Mouse (Mus musculus) MEL (cell line): ENCODE data around the gene Stk40. TPM values are rescaled to one million over a fixed set of nuclear protein-coding genes. Genes with fewer than 3 reads are reported as not detected.

Experiments used
- DNase-seq: peaks from one replicate; pipeline ENCODE4 v3.0.0; 2011; ENCODE audit warnings: low read depth, low spot score
- H3K27ac ChIP-seq: 2 replicates; pipeline ENCODE4 v1.5.1; 2012; ENCODE audit warnings: low read depth, mild to moderate bottlenecking, control low read depth, low read length, moderate library complexity; ENCODE audit not compliant: control insufficient read depth
- H3K27me3 ChIP-seq, 2 experiments: fragments of 150-350 bp in 1 of 2; sonication (generic) in 1 of 2; 2 replicates each; pipeline ENCODE4 v1.6.1; 2012; ENCODE audit warnings: low read length in 2 of 2, mild to moderate bottlenecking in 2 of 2, improper control_type of control experiment in 1 of 2, moderate library complexity in 1 of 2; ENCODE audit not compliant: insufficient read depth in 2 of 2, control insufficient read depth in 1 of 2
- H3K36me3 ChIP-seq, 2 experiments: 2 replicates each; pipeline ENCODE4 v1.6.1; 2012 to 2014; ENCODE audit warnings: low read length in 2 of 2, improper control_type of control experiment in 1 of 2, inconsistent platforms in 1 of 2, mild to moderate bottlenecking in 1 of 2; ENCODE audit not compliant: insufficient read depth in 2 of 2, control insufficient read depth in 1 of 2
- H3K4me1 ChIP-seq, 2 experiments: fragments of 150-350 bp in 1 of 2; sonication (generic) in 1 of 2; 2 replicates each; pipeline ENCODE4 v1.6.1; 2012; ENCODE audit warnings: low read length in 2 of 2, improper control_type of control experiment in 1 of 2, mild to moderate bottlenecking in 1 of 2; ENCODE audit not compliant: insufficient read depth in 2 of 2, control insufficient read depth in 1 of 2
- H3K4me3 ChIP-seq, 2 experiments: fragments of 150-350 bp in 1 of 2; sonication (generic) in 1 of 2; 2 replicates each; pipeline ENCODE4 v1.5.1; 2012; ENCODE audit warnings: low read depth in 2 of 2, low read length in 2 of 2, mild to moderate bottlenecking in 2 of 2, moderate library complexity in 2 of 2, control low read depth in 1 of 2, improper control_type of control experiment in 1 of 2; ENCODE audit not compliant: control insufficient read depth in 1 of 2, insufficient read depth in 1 of 2
- H3K79me2 ChIP-seq: 2 replicates; pipeline ENCODE4 v1.6.1; 2012; ENCODE audit warnings: mild to moderate bottlenecking, low read length, moderate library complexity; ENCODE audit not compliant: control insufficient read depth, poor library complexity, insufficient read depth
- H3K9ac ChIP-seq: 2 replicates; pipeline ENCODE4 v1.6.1; 2012; ENCODE audit warnings: low read depth, mild to moderate bottlenecking, control low read depth, low read length, moderate library complexity; ENCODE audit not compliant: control insufficient read depth, poor library complexity, severe bottlenecking
- H3K9me3 ChIP-seq: fragments of 150-350 bp; sonication (generic); replicated peaks from 2 replicates; pipeline ENCODE4 v1.6.1; 2012; ENCODE audit warnings: mild to moderate bottlenecking, low read length, improper control_type of control experiment, moderate library complexity; ENCODE audit not compliant: insufficient read depth
- CHD1 ChIP-seq: IDR thresholded peaks from 2 replicates; pipeline ENCODE4 v1.6.1; 2012; ENCODE audit warnings: low read depth, mild to moderate bottlenecking, inconsistent platforms, low read length, improper control_type of control experiment
- CHD2 ChIP-seq: IDR thresholded peaks from 2 replicates; pipeline ENCODE4 v1.6.1; 2011; ENCODE audit warnings: low read length, improper control_type of control experiment
- CTCF ChIP-seq, 3 experiments: IDR thresholded peaks in 2 of 3; conservative IDR thresholded peaks in 1 of 3; 2 replicates each; pipeline ENCODE4 v1.5.1; 2011 to 2012; ENCODE audit warnings: low read length in 3 of 3, low read depth in 2 of 3, mild to moderate bottlenecking in 2 of 3, improper control_type of control experiment in 1 of 3, inconsistent platforms in 1 of 3, mixed read lengths in 1 of 3, moderate library complexity in 1 of 3; ENCODE audit not compliant: control insufficient read depth in 1 of 3, insufficient read depth in 1 of 3, poor library complexity in 1 of 3, severe bottlenecking in 1 of 3
- E2F4 ChIP-seq: IDR thresholded peaks from 2 replicates; pipeline ENCODE4 v1.6.1; 2011; ENCODE audit warnings: low read depth, low read length, improper control_type of control experiment, borderline replicate concordance
- ELF1 ChIP-seq: IDR thresholded peaks from 2 replicates; pipeline ENCODE4 v1.6.1; 2014; ENCODE audit warnings: low read depth, mild to moderate bottlenecking, inconsistent platforms, low read length, improper control_type of control experiment, moderate library complexity
- EP300 ChIP-seq, 2 experiments: IDR thresholded peaks; 2 replicates each; pipeline ENCODE4 v1.6.1; 2011; ENCODE audit warnings: improper control_type of control experiment in 2 of 2, low read length in 2 of 2, low read depth in 1 of 2, mild to moderate bottlenecking in 1 of 2
- GABPA ChIP-seq: IDR thresholded peaks from 2 replicates; pipeline ENCODE4 v1.6.1; 2012; ENCODE audit warnings: low read depth, mild to moderate bottlenecking, inconsistent platforms, low read length, improper control_type of control experiment, moderate library complexity
- GATA1 ChIP-seq: IDR thresholded peaks from 2 replicates; pipeline ENCODE4 v1.6.1; 2011; ENCODE audit warnings: low read depth, low read length, improper control_type of control experiment
- HCFC1 ChIP-seq: IDR thresholded peaks from 2 replicates; pipeline ENCODE4 v1.6.1; 2012; ENCODE audit warnings: low read depth, mild to moderate bottlenecking, inconsistent platforms, low read length, improper control_type of control experiment, moderate library complexity
- JUND ChIP-seq: IDR thresholded peaks from 2 replicates; pipeline ENCODE4 v1.6.1; 2011; ENCODE audit warnings: low read depth, mild to moderate bottlenecking, improper control_type of control experiment, low read length
- KAT2A ChIP-seq: conservative IDR thresholded peaks from 2 replicates; pipeline ENCODE4 v1.6.1; 2012; ENCODE audit warnings: low read depth, low read length, improper control_type of control experiment, inconsistent platforms
- MAFK ChIP-seq: IDR thresholded peaks from 2 replicates; pipeline ENCODE4 v1.6.1; 2011; ENCODE audit warnings: low read depth, mild to moderate bottlenecking, low read length, improper control_type of control experiment, borderline replicate concordance
- MAX ChIP-seq: IDR thresholded peaks from 2 replicates; pipeline ENCODE4 v1.6.1; 2011; ENCODE audit warnings: low read length, improper control_type of control experiment
- MAZ ChIP-seq: IDR thresholded peaks from 2 replicates; pipeline ENCODE4 v1.6.1; 2012; ENCODE audit warnings: low read depth, mild to moderate bottlenecking, inconsistent platforms, low read length, improper control_type of control experiment
- MEF2A ChIP-seq: IDR thresholded peaks from 2 replicates; pipeline ENCODE4 v1.6.1; 2014; ENCODE audit warnings: low read depth, mild to moderate bottlenecking, inconsistent platforms, low read length, improper control_type of control experiment; ENCODE audit not compliant: poor library complexity, insufficient replicate concordance, severe bottlenecking; ENCODE audit errors: extremely low read depth
- MXI1 ChIP-seq: IDR thresholded peaks from 2 replicates; pipeline ENCODE4 v1.6.1; 2011; ENCODE audit warnings: mild to moderate bottlenecking, low read depth, low read length, improper control_type of control experiment
- MYB ChIP-seq: IDR thresholded peaks from 2 replicates; pipeline ENCODE4 v1.6.1; 2011; ENCODE audit warnings: mild to moderate bottlenecking, low read depth, low read length, improper control_type of control experiment
- NELFE ChIP-seq: IDR thresholded peaks from 2 replicates; pipeline ENCODE4 v1.6.1; 2011; ENCODE audit warnings: low read depth, low read length, improper control_type of control experiment
- NRF1 ChIP-seq: IDR thresholded peaks from 2 replicates; pipeline ENCODE4 v1.6.1; 2014; ENCODE audit warnings: low read depth, mild to moderate bottlenecking, inconsistent platforms, low read length, improper control_type of control experiment, moderate library complexity; ENCODE audit not compliant: poor library complexity, insufficient read depth, severe bottlenecking
- POLR2A ChIP-seq, 2 experiments: IDR thresholded peaks; 2 replicates each; pipeline ENCODE4 v1.6.1; 2011 to 2012; ENCODE audit warnings: low read length in 2 of 2, mild to moderate bottlenecking in 2 of 2, control low read depth in 1 of 2, improper control_type of control experiment in 1 of 2, low read depth in 1 of 2, moderate library complexity in 1 of 2; ENCODE audit not compliant: control insufficient read depth in 1 of 2, insufficient read depth in 1 of 2, poor library complexity in 1 of 2
- POLR2AphosphoS2 ChIP-seq: IDR thresholded peaks from 2 replicates; pipeline ENCODE4 v1.6.1; 2011; ENCODE audit warnings: low read length, improper control_type of control experiment
- POLR2AphosphoS5 ChIP-seq: IDR thresholded peaks from 2 replicates; pipeline ENCODE4 v1.6.1; 2012; ENCODE audit warnings: low read depth, borderline replicate concordance, mild to moderate bottlenecking, inconsistent platforms, low read length, moderate library complexity, mixed read lengths
- RAD21 ChIP-seq: IDR thresholded peaks from 2 replicates; pipeline ENCODE4 v1.6.1; 2011; ENCODE audit warnings: mild to moderate bottlenecking, low read depth, low read length, improper control_type of control experiment
- RCOR1 ChIP-seq: IDR thresholded peaks from 2 replicates; pipeline ENCODE4 v1.6.1; 2012; ENCODE audit warnings: low read depth, mild to moderate bottlenecking, inconsistent platforms, low read length, improper control_type of control experiment
- SIN3A ChIP-seq: IDR thresholded peaks from 2 replicates; pipeline ENCODE4 v1.6.1; 2012; ENCODE audit warnings: low read length, improper control_type of control experiment, inconsistent platforms
- SMC3 ChIP-seq: IDR thresholded peaks from 2 replicates; pipeline ENCODE4 v1.6.1; 2011; ENCODE audit warnings: low read depth, low read length, improper control_type of control experiment
- TAL1 ChIP-seq: IDR thresholded peaks from 2 replicates; pipeline ENCODE4 v1.6.1; 2012; ENCODE audit warnings: mild to moderate bottlenecking, inconsistent platforms, low read length, moderate library complexity, mixed read lengths
- TCF12 ChIP-seq: IDR thresholded peaks from 2 replicates; pipeline ENCODE4 v1.6.1; 2014; ENCODE audit warnings: low read depth, mild to moderate bottlenecking, inconsistent platforms, low read length, improper control_type of control experiment, moderate library complexity
- UBTF ChIP-seq: IDR thresholded peaks from 2 replicates; pipeline ENCODE4 v1.6.1; 2012; ENCODE audit warnings: low read depth, mild to moderate bottlenecking, inconsistent platforms, low read length, improper control_type of control experiment, moderate library complexity, borderline replicate concordance; ENCODE audit not compliant: insufficient read depth
- USF1 ChIP-seq: IDR thresholded peaks from 2 replicates; pipeline ENCODE4 v1.6.1; 2014; ENCODE audit warnings: low read depth, mild to moderate bottlenecking, inconsistent platforms, low read length, improper control_type of control experiment, moderate library complexity
- USF2 ChIP-seq, 2 experiments: IDR thresholded peaks; 2 replicates each; pipeline ENCODE4 v1.6.1; 2011 to 2012; ENCODE audit warnings: improper control_type of control experiment in 2 of 2, low read length in 2 of 2, borderline replicate concordance in 1 of 2, inconsistent platforms in 1 of 2, low read depth in 1 of 2, mild to moderate bottlenecking in 1 of 2; ENCODE audit not compliant: insufficient read depth in 1 of 2
- ZC3H11A ChIP-seq: IDR thresholded peaks from 2 replicates; pipeline ENCODE4 v1.6.1; 2012; ENCODE audit warnings: low read depth, mild to moderate bottlenecking, inconsistent platforms, low read length, improper control_type of control experiment
- ZKSCAN1 ChIP-seq: IDR thresholded peaks from 2 replicates; pipeline ENCODE4 v1.6.1; 2012; ENCODE audit warnings: low read depth, mild to moderate bottlenecking, inconsistent platforms, low read length, improper control_type of control experiment, moderate library complexity
- ZMIZ1 ChIP-seq: IDR thresholded peaks from 2 replicates; pipeline ENCODE4 v1.6.1; 2012; ENCODE audit warnings: low read depth, mild to moderate bottlenecking, inconsistent platforms, low read length, improper control_type of control experiment, moderate library complexity
- ZNF384 ChIP-seq: IDR thresholded peaks from 2 replicates; pipeline ENCODE4 v1.6.1; 2012; ENCODE audit warnings: low read depth, mild to moderate bottlenecking, inconsistent platforms, low read length, improper control_type of control experiment
- polyA plus RNA-seq, 2 experiments: library from polyadenylated mRNA; stranded (reverse) in 1 of 2; unstranded in 1 of 2; fragments of >175 nt in 1 of 2; fragments of >200 nt in 1 of 2; gene quantifications; 2 replicates each; pipeline versions ENCODE4 v1.2.1 to v1.2.4; 2012; ENCODE audit warnings: low replicate concordance in 2 of 2, low read depth in 1 of 2; ENCODE audit not compliant: insufficient read length in 2 of 2, insufficient read depth in 1 of 2, missing spikeins in 1 of 2
- total RNA-seq: library from RNA; depleted of rRNA; stranded (reverse); fragments of 300-350 nt; gene quantifications from 2 replicates; pipeline ENCODE4 v1.2.3, GENCODE M21; 2012; rRNA removed

Gene Stk40
- total RNA-seq (16.8 and 30.4 TPM in 2 replicates), polyA plus RNA-seq (100 to 1,000 TPM in 1 of 2 experiments, 10 to 100 TPM in 1; 79.4 to 270 TPM)

DNA sequence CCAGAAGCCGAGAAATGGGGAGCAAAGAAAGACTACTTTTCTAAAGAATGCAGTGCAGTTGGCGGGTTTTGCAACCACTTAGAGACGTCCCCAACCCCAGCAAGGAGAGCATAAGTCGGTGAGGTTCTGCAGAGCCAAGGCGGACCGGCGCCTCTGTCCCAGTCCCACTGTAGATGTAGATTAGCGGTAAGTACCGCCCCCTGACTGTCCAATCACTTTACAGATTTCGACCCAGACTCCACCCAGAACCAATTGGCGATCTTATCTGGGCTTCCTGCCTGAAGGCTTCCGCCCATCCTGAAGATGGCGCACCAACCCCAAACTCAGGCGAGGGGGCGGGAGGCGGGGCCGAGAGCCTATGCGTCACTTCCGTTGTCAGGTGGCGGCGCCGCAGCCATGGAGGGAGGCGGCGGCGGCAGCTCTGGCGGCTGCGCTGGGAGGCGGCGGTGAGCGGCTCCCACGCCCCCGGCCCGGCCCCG, at the start of gene Stk40:
Gene Stk40 (plus strand): TSS at position 368 of the 479 bp plus-strand sequence.
- peaks cover 9 to 55% of the 10 kb centered on the region in 2 experiments for H3K4me1 ChIP-seq
- H3K27ac ChIP-seq = peak within 1 kb of the TSS; percentile 93
- no peaks in the 10 kb centered on the region for H3K9me3 ChIP-seq
- H3K36me3 ChIP-seq = peaks cover 0 to 42% of the 10 kb centered on the region in 2 experiments; a peak in 2 of 4 replicates
- peaks cover 46% of the 10 kb centered on the region for H3K79me2 ChIP-seq
- peak within 1 kb of the TSS; percentile 88 for H3K9ac ChIP-seq
- peak; percentile 98 for DNase-seq
- H3K4me3 ChIP-seq = peak within 1 kb of the TSS; percentile 84 to 93
- no peaks in the 10 kb centered on the region for H3K27me3 ChIP-seq
- TF ChIP-seq MAZ = peak; percentile 85; the same call in 1 of the 2 replicates
- peak; percentile 81 for TF ChIP-seq NELFE
- TF ChIP-seq RAD21 = no peak
- peak; percentile 0; the same call in 1 of the 2 replicates for TF ChIP-seq E2F4
- peak in 1 of 2 experiments; percentile 62; a peak in 2 of 4 replicates for TF ChIP-seq EP300 (IDR thresholded peaks at IDR 0.05; ENCODE audit: low read depth in 1 of 2, low read length in 2 of 2)
- TF ChIP-seq TCF12 = peak; percentile 60
- TF ChIP-seq USF2 (IDR thresholded peaks at IDR 0.05; ENCODE audit: borderline replicate concordance in 1 of 2, insufficient read depth in 1 of 2, low read depth in 1 of 2, low read length in 2 of 2) = no peak
- TF ChIP-seq JUND = no peak
- peak; percentile 98 for TF ChIP-seq ELF1
- TF ChIP-seq POLR2A (IDR thresholded peaks at IDR 0.05; ENCODE audit: control insufficient read depth in 1 of 2, insufficient read depth in 1 of 2, low read depth in 1 of 2, low read length in 2 of 2, poor library complexity in 1 of 2) = peak; percentile 87 to 96
- peak; percentile 63 for TF ChIP-seq USF1
- peak; percentile 96 for TF ChIP-seq GATA1
- TF ChIP-seq ZNF384 = no peak
- TF ChIP-seq ZMIZ1 = peak; percentile 74
- no peak for TF ChIP-seq UBTF
- TF ChIP-seq SIN3A = peak; percentile 40; the same call in 1 of the 2 replicates
- TF ChIP-seq CHD2 = no peak
- peak in 2 of 3 experiments; percentile 50 to 60; a peak in 4 of 6 replicates for TF ChIP-seq CTCF (IDR thresholded peaks at IDR 0.05 in 2 of 3, conservative IDR thresholded peaks at IDR 0.05 in 1 of 3; ENCODE audit: control insufficient read depth in 1 of 3, insufficient read depth in 1 of 3, low read depth in 2 of 3, low read length in 3 of 3, poor library complexity in 1 of 3, severe bottlenecking in 1 of 3)
- no peak for TF ChIP-seq CHD1
- TF ChIP-seq MXI1 = peak; percentile 56
- no peak for TF ChIP-seq SMC3
- TF ChIP-seq POLR2AphosphoS2 = peak; percentile 92; the same call in 1 of the 2 replicates
- TF ChIP-seq ZKSCAN1 = no peak
- peak; percentile 57; the same call in 1 of the 2 replicates for TF ChIP-seq NRF1
- peak; percentile 95 for TF ChIP-seq HCFC1
- TF ChIP-seq MAFK = no peak
- no peak for TF ChIP-seq MYB
- no peak for TF ChIP-seq POLR2AphosphoS5
- no peak for TF ChIP-seq TAL1
- TF ChIP-seq GABPA = no peak
- TF ChIP-seq RCOR1 = 0 out of 2 replicates have a peak, but pooled peaks have one; percentile 41
- TF ChIP-seq ZC3H11A = no peak
- no peak; the same call in none of the 2 replicates for TF ChIP-seq MAX
- TF ChIP-seq MEF2A = 0 out of 2 replicates have a peak, but pooled peaks have one; percentile 28
- peak; percentile 64; the same call in 1 of the 2 replicates for TF ChIP-seq KAT2A
